Mouse (Mus musculus) gastrocnemius, adult 2 months (tissue): ENCODE data around the gene Ank2. TPM values are rescaled to one million over a fixed set of nuclear protein-coding genes. Genes with fewer than 3 reads are reported as not detected.

Source experiments
- DNase-seq: peaks from one replicate; pipeline ENCODE4 v3.0.0; 2022
- H3K27ac ChIP-seq: fragments of 200-600 bp; 2 replicates; pipeline ENCODE4 v1.8.1; 2022; ENCODE audit warnings: mild to moderate bottlenecking
- H3K4me3 ChIP-seq: fragments of 200-600 bp; 2 replicates; pipeline ENCODE4 v1.8.1; 2022; ENCODE audit warnings: mild to moderate bottlenecking, moderate library complexity
- CTCF ChIP-seq: fragments of 200-600 bp; IDR thresholded peaks from 2 replicates; pipeline ENCODE4 v1.8.1; 2022; ENCODE audit warnings: antibody characterized with exemption, mild to moderate bottlenecking, moderate library complexity
- intact Hi-C: fragments of 180-260 bp; cut with DNase I; formaldehyde crosslinking; loops from one replicate; pipeline ENCODE4 v1.15.1; 2025
- total RNA-seq, 2 experiments: library from RNA; stranded (reverse); gene quantifications; 2 replicates each; pipeline ENCODE4 v1.2.3; 2021

Ank2 gene
- total RNA-seq, 2 experiments from 2014 or later = 94.5 to 154 TPM

- no peak overlapping the region for H3K27ac ChIP-seq
- DNase-seq = no peak
- H3K4me3 ChIP-seq = no peak overlapping the region
- intact Hi-C loops = no loop called here
- TF ChIP-seq CTCF = no peak
These were observed 181.5 kb downstream of the Ank2 start for GRCm38 (mm10) chr3:127317641-127318040.

DNA sequence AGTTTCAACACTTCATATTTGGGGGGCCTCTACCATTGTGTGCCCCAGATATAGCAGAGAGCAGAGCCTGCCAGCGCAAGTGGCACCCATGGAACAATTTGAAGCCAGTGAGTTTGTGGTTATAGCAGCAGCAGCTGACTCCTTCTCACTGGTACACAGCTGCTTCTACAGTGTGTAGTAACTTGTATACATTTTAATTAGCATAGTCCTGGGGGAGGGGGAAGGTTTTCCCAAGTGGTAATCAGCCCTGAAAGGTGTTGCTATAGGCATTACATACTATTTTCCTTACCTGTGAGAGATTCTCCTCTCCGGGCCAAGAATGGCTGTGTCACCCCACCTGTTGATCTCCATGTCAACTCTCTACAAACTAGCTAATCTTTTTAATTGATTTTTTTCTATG lies 182.4 kb downstream of the Ank2 start:
- H3K27ac ChIP-seq = no peak overlapping the region
- no peak for DNase-seq
- intact Hi-C loops = no loop called here
- H3K4me3 ChIP-seq = no peak overlapping the region
- no peak for TF ChIP-seq CTCF

GRCm38 (mm10) chr3:127311521-127311920 lies 187.6 kb downstream of the Ank2 start:
- TF ChIP-seq CTCF = no peak
- intact Hi-C loops = no loop called here

GRCm38 (mm10) chr3:127310079-127310478 lies 189.1 kb downstream of the Ank2 start:
- intact Hi-C loops = no loop called here
- TF ChIP-seq CTCF = peak; percentile 53
- DNase-seq = no peak
- no peak overlapping the region for H3K4me3 ChIP-seq
- H3K27ac ChIP-seq = no peak overlapping the region

More at GRCm38 (mm10) chr3:127311521-127311920, 187.6 kb downstream of the Ank2 start:
- no peak overlapping the region for H3K27ac ChIP-seq
- no peak overlapping the region for H3K4me3 ChIP-seq
- no peak for DNase-seq

- no peak for DNase-seq
- no peak overlapping the region for H3K4me3 ChIP-seq
- no peak for TF ChIP-seq CTCF
- intact Hi-C loops = no loop called here
- no peak overlapping the region for H3K27ac ChIP-seq
These were observed 195.1 kb downstream of the Ank2 start for GRCm38 (mm10) chr3:127303957-127304553.

GRCm38 (mm10) chr3:127303041-127303440 lies 196.1 kb downstream of the Ank2 start:
- no peak for TF ChIP-seq CTCF
- H3K27ac ChIP-seq = no peak overlapping the region
- no peak for DNase-seq
- intact Hi-C loops = no loop called here
- no peak overlapping the region for H3K4me3 ChIP-seq

DNA sequence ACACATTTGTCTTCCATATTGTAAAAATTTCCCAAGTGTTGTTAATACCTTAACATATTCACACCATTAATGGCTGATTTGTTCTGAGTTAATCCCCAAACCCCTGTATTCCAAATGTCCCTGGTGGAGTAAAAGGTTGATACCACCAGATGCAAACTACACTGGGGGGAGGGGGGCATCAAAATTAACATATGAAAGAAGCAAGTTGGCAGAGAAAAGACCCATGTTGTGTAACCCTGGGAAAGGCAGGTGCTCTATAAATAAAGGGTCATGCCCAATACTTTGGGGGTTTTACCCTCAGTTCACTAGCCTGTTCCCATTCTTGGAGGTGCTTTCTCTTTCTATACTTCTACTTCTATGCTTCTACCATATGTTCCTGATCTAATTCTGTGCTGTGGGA lies 198.4 kb downstream of the Ank2 start:
- no peak for TF ChIP-seq CTCF
- DNase-seq = no peak
- Histone ChIP-seq H3K27ac (no peak overlapping the region), H3K4me3 (no peak overlapping the region)
- intact Hi-C loops = no loop called here

DNA sequence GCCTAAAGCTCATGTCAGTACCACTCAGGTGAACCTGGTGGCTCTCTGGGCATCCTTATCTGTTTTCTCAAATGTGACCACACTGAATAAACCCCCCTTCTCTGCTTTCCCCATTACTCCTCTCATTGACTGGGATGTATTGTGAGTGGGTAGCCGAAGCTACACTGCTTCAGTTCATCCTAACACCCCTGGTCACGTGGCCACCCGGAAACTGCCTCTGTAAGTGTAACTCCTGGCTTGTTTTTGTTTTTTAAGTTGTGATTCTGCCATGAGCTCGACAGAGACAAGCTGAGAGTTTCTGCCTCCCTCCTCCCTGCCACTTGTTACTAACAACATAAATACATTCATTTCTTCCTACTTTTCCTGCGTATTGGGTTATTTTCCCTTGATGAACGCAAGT lies 203.2 kb downstream of the Ank2 start:
- no peak for TF ChIP-seq CTCF
- DNase-seq = no peak
- intact Hi-C loops = no loop called here
- Histone ChIP-seq H3K4me3 (no peak overlapping the region), H3K27ac (no peak overlapping the region)

GRCm38 (mm10) chr3:127294610-127295349 lies 204.4 kb downstream of the Ank2 start:
- Histone ChIP-seq H3K27ac (no peak overlapping the region), H3K4me3 (no peak overlapping the region)
- TF ChIP-seq CTCF = no peak
- intact Hi-C loops = no loop called here
- DNase-seq = no peak

- Histone ChIP-seq H3K4me3 (no peak overlapping the region), H3K27ac (no peak overlapping the region)
- DNase-seq = no peak
- intact Hi-C loops = no loop called here
- TF ChIP-seq CTCF = no peak
These were observed 205.1 kb downstream of the Ank2 start for GRCm38 (mm10) chr3:127294079-127294478.

DNA sequence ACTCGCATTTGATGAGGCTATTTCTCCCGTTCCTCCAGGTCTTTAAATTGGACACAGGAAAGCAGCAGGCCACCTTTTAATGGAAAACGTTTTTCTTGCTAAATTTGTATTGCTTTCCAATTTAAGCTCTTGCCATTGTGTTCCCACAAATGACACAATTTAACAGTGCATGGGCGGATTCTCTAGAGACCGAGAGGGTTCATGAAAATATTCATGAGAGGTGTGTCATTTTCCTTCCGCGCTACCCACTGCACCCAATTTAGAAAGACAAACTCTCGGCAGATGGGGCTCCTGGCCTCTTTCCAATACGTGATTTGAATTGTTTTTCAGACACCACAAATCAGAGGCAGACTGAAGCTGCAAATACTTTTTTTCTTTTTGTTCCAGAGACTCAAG lies 205.7 kb downstream of the Ank2 start:
- no peak for DNase-seq
- intact Hi-C loops = no loop called here
- no peak overlapping the region for H3K4me3 ChIP-seq
- no peak for TF ChIP-seq CTCF
- H3K27ac ChIP-seq = no peak overlapping the region

DNA sequence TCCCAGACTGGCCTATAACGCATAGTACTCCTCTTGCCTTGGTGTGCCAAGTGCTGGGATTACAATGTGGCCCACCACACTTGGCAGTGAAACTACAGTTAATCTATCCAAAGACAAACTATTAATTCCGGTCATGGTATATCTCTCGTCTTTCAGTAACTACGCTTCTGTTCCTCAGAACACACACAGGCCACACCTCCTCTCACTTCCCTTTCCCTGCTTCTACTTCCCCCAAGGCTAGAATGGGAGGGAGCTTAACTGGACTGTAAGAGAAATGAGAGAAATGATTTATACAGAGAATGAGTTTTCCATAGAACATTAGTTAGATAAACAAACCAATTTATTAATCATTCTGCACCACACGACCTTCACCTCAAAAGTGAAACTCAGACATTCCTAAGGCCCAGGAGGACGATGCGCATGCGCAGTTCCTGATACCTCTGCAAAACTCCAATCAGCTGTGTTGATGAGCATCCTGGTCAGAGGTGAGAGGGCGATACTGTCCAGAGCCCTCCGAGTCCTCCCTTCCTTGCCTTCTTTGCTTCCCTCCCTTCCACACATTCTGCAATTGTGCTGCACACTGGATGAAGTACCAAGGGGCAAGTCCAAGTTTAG lies 206.2 kb downstream of the Ank2 start:
- no peak overlapping the region for H3K27ac ChIP-seq
- no peak for TF ChIP-seq CTCF
- H3K4me3 ChIP-seq = no peak overlapping the region
- intact Hi-C loops = no loop called here
- no peak for DNase-seq

GRCm38 (mm10) chr3:127282277-127282676 lies 216.9 kb downstream of the Ank2 start:
- Histone ChIP-seq H3K4me3 (0 out of 2 replicates have a peak overlapping the region, but pooled peaks have one; percentile 24), H3K27ac (no peak overlapping the region)
- TF ChIP-seq CTCF = no peak
- DNase-seq = no peak
- intact Hi-C loops = no loop called here
